Mouse (Mus musculus): ENCODE data around the gene Cdh1. TPM values are rescaled to one million over a fixed set of nuclear protein-coding genes. Genes with fewer than 3 reads are reported as not detected.

The Cdh1 gene
- polyA plus RNA-seq (2012; rRNA removed): 31.1 TPM in 2 replicates

GRCm38 (mm10) chr8:106603131-106603819 lies at the start of gene Cdh1:
Cdh1 (plus strand) TSS chr8:106603351.

GRCm38 (mm10) chr8:106573168-106573567 lies 30.0 kb upstream of the Cdh1 start, which contains the start of gene Gm10073:
Gm10073 (minus strand) TSS chr8:106573461.

DNA sequence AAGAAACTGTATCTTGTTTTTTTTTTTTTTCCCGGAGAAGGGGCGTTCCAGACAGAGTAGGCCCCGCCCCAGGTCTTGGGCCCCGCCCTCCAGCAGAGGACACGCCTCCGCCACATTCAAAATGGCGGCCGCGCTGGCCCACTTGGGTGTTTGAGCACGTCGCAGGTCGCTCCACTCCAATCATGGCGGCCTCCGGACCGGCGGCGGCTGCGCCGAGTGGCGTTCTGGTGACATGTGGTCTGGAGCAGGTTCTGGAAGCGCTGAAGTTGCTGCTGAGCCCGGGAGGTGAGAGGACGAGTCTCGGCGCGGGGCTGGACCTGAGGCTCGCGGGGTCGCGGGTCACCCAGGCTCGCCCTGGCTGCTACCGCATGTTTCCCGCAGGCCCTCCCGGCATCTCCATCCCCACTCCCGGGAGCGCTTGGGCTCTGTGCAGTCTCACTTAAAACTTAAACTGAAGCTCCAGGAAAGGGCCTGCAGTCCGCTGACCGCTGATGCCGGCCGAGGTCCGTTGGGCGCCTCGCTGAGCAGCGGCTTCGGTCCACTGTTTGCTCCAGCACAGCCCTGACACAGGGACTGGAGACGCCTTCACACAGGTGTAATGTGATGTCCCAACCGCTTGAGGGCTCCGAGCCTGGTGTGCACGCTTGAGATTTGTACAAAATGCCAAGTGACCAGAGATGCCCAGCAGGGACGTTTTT lies 80.0 kb downstream of the Cdh1 start, which contains the start of gene Tango6:
Tango6 (plus strand) TSS at position 98 of the 698 bp plus-strand sequence.

Other genes starting within 250 kb of the Cdh1 start
- gene Zfp90, start 188.0 kb upstream of the Cdh1 start, polyA plus RNA-seq (2012; rRNA removed): 3.5 TPM in 2 replicates
- gene 6030452D12Rik, start 102.8 kb upstream of the Cdh1 start, polyA plus RNA-seq (2012; rRNA removed): not detected in 2 replicates
- 15.8 and 17.4 TPM in 2 replicates for gene Cdh3, start 92.5 kb upstream of the Cdh1 start, polyA plus RNA-seq (2012; rRNA removed)
- gene Gm10073, start 29.9 kb upstream of the Cdh1 start, polyA plus RNA-seq (2012; rRNA removed): 139 and 241 TPM in 2 replicates
- gene Tango6, start 79.7 kb downstream of the Cdh1 start, polyA plus RNA-seq (2012; rRNA removed): 7.9 and 9.3 TPM in 2 replicates